ENCODE assay signal across 29 mouse cellular contexts in the genomic region with DNA sequence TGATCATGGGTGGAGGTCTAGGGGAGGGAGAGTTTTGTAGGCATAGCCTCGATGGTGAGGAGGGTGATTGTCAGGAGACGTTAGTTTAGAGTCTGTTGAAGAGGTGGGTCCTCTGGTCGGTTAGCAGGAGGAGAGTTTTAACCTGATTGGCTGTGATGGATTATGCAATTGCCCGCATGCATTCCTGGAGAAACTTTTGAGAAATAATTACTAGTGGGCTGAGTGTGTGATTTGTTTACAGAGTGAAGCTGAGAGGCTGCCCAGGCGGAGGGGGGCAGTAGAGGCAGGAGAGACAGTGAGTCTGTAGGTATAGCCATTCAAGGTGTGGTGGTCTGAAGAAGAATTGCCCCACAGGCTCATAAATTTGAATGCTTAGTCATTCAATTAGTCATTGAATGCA. TPM values are rescaled to one million over a fixed set of nuclear protein-coding genes. Genes with fewer than 3 reads are reported as not detected.
"Had no signal": no experiment of that assay in that cellular context is flagged by ENCODE, and none has a peak within 500 bp of the region (broad histone marks: within the 10 kb centered on the region; RNA-seq: fewer than 3 reads in every experiment).

No protein-coding gene starts in this region.

- ATAC-seq: hindbrain, embryonic 16.5 days; intestine, embryonic 15.5 days; midbrain, embryonic 15.5 days had no signal

- H3K36me3 ChIP-seq: intestine, embryonic 15.5 days; kidney, embryonic 15.5 days; liver, embryonic 13.5 days; lung, embryonic 15.5 days; midbrain, embryonic 12.5 days; midbrain, embryonic 15.5 days; neural tube, embryonic 13.5 days; stomach, embryonic 15.5 days had no signal

- H3K4me3 ChIP-seq: intestine, embryonic 15.5 days; kidney, embryonic 15.5 days; left cerebral cortex, adult 2 months; liver, embryonic 13.5 days; lung, embryonic 15.5 days; midbrain, embryonic 12.5 days; midbrain, embryonic 15.5 days; myocyte; neural tube, embryonic 13.5 days; stomach, embryonic 15.5 days had no signal

- H3K9ac ChIP-seq: intestine, embryonic 15.5 days; kidney, embryonic 15.5 days; liver, embryonic 13.5 days; lung, embryonic 15.5 days; midbrain, embryonic 12.5 days; midbrain, embryonic 15.5 days; neural tube, embryonic 13.5 days; stomach, embryonic 15.5 days had no signal

- H3K27ac ChIP-seq: intestine, embryonic 15.5 days; kidney, embryonic 15.5 days; left cerebral cortex, adult 2 months; liver, embryonic 13.5 days; lung, embryonic 15.5 days; midbrain, embryonic 12.5 days; midbrain, embryonic 15.5 days; neural tube, embryonic 13.5 days; stomach, embryonic 15.5 days had no signal

- H3K9me3 ChIP-seq: intestine, embryonic 15.5 days; kidney, embryonic 15.5 days; liver, embryonic 13.5 days; lung, embryonic 15.5 days; midbrain, embryonic 12.5 days; midbrain, embryonic 15.5 days; neural tube, embryonic 13.5 days; stomach, embryonic 15.5 days had no signal

- DNase-seq: kidney, adult 11 months; kidney, adult 8-10 months; kidney, postnatal 10 days; kidney, postnatal 4 days; liver, embryonic 13.5 days; right cerebral cortex, postnatal 14 days; right cerebral cortex, postnatal 4 days; thymus, postnatal 25 days had no signal

- H3K4me1 ChIP-seq: intestine, embryonic 15.5 days; liver, embryonic 13.5 days; midbrain, embryonic 12.5 days; midbrain, embryonic 15.5 days; neural tube, embryonic 13.5 days had no signal

- H3K4me2 ChIP-seq: intestine, embryonic 15.5 days; kidney, embryonic 15.5 days; liver, embryonic 13.5 days; lung, embryonic 15.5 days; midbrain, embryonic 12.5 days; midbrain, embryonic 15.5 days; neural tube, embryonic 13.5 days; stomach, embryonic 15.5 days had no signal

RNA-seq across cellular contexts. Expression of gene Hapln2, which starts 6.1 kb away (rescaled TPM):
- total RNA-seq: liver, adult 2 months; megakaryocyte progenitor cell, adult 5-6 weeks; megakaryocyte-erythroid progenitor cell, adult 5-6 weeks; neutrophil, adult 5-6 weeks had no signal
- polyA plus RNA-seq: intestine, embryonic 15.5 days; liver, adult 2 months; liver, embryonic 13.5 days; liver, embryonic 16.5 days; myocyte had no signal

RNA-seq across cellular contexts. Expression of gene Bcan, which starts 33.5 kb away (rescaled TPM):
- total RNA-seq: liver, adult 2 months; megakaryocyte progenitor cell, adult 5-6 weeks; megakaryocyte-erythroid progenitor cell, adult 5-6 weeks; neutrophil, adult 5-6 weeks had no signal
- polyA plus RNA-seq: limb, embryonic 11.5 days; liver, adult 2 months had no signal

RNA-seq across cellular contexts. Expression of gene Ttc24, which starts 44.6 kb away (rescaled TPM):
- total RNA-seq: layer of hippocampus, adult 18-20 months; layer of hippocampus, postnatal 25 days; left cerebral cortex, adult 2 months; left cerebral cortex, postnatal 10 days; left cerebral cortex, postnatal 36 days; liver, adult 2 months; megakaryocyte progenitor cell, adult 5-6 weeks; megakaryocyte-erythroid progenitor cell, adult 5-6 weeks; neutrophil, adult 5-6 weeks had no signal
- polyA plus RNA-seq: hindbrain, embryonic 16.5 days; intestine, embryonic 15.5 days; kidney, embryonic 15.5 days; limb, embryonic 11.5 days; limb, embryonic 14.5 days; liver, adult 2 months; liver, embryonic 13.5 days; liver, embryonic 16.5 days; lung, embryonic 15.5 days; midbrain, embryonic 12.5 days; midbrain, embryonic 15.5 days; myocyte; neural tube, embryonic 13.5 days; stomach, embryonic 15.5 days had no signal
